Mouse (Mus musculus) limb, embryonic 12.5 days (tissue): ENCODE data around the gene Kcnab3. TPM values are rescaled to one million over a fixed set of nuclear protein-coding genes. Genes with fewer than 3 reads are reported as not detected.

Experiments used
- ATAC-seq: fragments of 200-750 bp; cut with Nextera tagmentation; 2 replicates; pipeline ENCODE4 v1.8.0; 2017; ENCODE audit warnings: low read depth, moderate TSS enrichment; ENCODE audit not compliant: insufficient number of reproducible peaks, insufficient read depth, low FRiP score, low TSS enrichment
- H3K27ac ChIP-seq: fragments of 300-500 bp; sonication (generic); 2 replicates; pipeline ENCODE4 v1.5.1; 2016; ENCODE audit warnings: mild to moderate bottlenecking, moderate library complexity
- H3K27me3 ChIP-seq: fragments of 300-500 bp; sonication (generic); 2 replicates; pipeline ENCODE4 v1.6.1; 2016; ENCODE audit warnings: mild to moderate bottlenecking, moderate library complexity
- H3K36me3 ChIP-seq: fragments of 300-500 bp; sonication (generic); 2 replicates; pipeline ENCODE4 v1.6.1; 2016; ENCODE audit warnings: mild to moderate bottlenecking, moderate library complexity
- H3K4me1 ChIP-seq: fragments of 300-500 bp; sonication (generic); replicated peaks from 2 replicates; pipeline ENCODE4 v1.6.1; 2016
- H3K4me2 ChIP-seq: fragments of 300-500 bp; sonication (generic); 2 replicates; pipeline ENCODE4 v1.6.1; 2016; ENCODE audit warnings: mild to moderate bottlenecking, moderate library complexity
- H3K4me3 ChIP-seq: fragments of 300-500 bp; sonication (generic); replicated peaks from 2 replicates; pipeline ENCODE4 v1.5.1; 2016; ENCODE audit warnings: mild to moderate bottlenecking
- H3K9ac ChIP-seq: fragments of 300-500 bp; sonication (generic); replicated peaks from 2 replicates; pipeline ENCODE4 v1.6.1; 2016; ENCODE audit warnings: mild to moderate bottlenecking, moderate library complexity
- H3K9me3 ChIP-seq: fragments of 300-500 bp; sonication (generic); 2 replicates; pipeline ENCODE4 v1.6.1; 2016; ENCODE audit warnings: mild to moderate bottlenecking, moderate library complexity
- WGBS: fragments of 180-500 bp; shearing (Covaris S2); methylation state at CpG from one replicate; pipeline ENCODE4 v1.1.7; 2016; 5-methylcytosine and 5-hydroxymethylcytosine counted together
- polyA plus RNA-seq: library from polyadenylated mRNA; unstranded; fragments of >200 nt; fragmentation: Nextera tagmentation; extraction: Ambion mirVana; gene quantifications from 2 replicates; pipeline ENCODE4 v1.2.1, GENCODE M21; 2016

The Kcnab3 gene
- polyA plus RNA-seq, result 1.9 and 2.5 TPM in 2 replicates

- peaks cover 44% of the 10 kb centered on the region for H3K4me1 ChIP-seq
These were observed at the start of gene Kcnab3 for GRCm38 (mm10) chr11:69325628-69326407. Kcnab3 (plus strand) TSS chr11:69326258.

GRCm38 (mm10) chr11:69277267-69277666 lies 48.8 kb upstream of the Kcnab3 start:
- Histone ChIP-seq H3K9me3 (no peaks in the 10 kb centered on the region), H3K9ac (no peak overlapping the region), H3K4me3 (no peak overlapping the region), H3K27ac (no peak overlapping the region), H3K4me2 (no peak overlapping the region), H3K4me1 (no peaks in the 10 kb centered on the region), H3K27me3 (no peaks in the 10 kb centered on the region), H3K36me3 (no peaks in the 10 kb centered on the region)
- WGBS, result 71% methylated on average over 5 of the region's 5 CpGs
- ATAC-seq, result no peak

More at GRCm38 (mm10) chr11:69325628-69326407, at the start of gene Kcnab3:
- Histone ChIP-seq H3K27ac (no peak within 1 kb of the TSS), H3K27me3 (peaks cover 32% of the 10 kb centered on the region), H3K36me3 (peaks cover 3% of the 10 kb centered on the region; the same call in 1 of the 2 replicates), H3K9me3 (no peaks in the 10 kb centered on the region), H3K9ac (peak within 1 kb of the TSS; percentile 63), H3K4me3 (peak within 1 kb of the TSS; percentile 54), H3K4me2 (peak within 1 kb of the TSS; percentile 82)
- 0 out of 2 replicates have a peak, but pooled peaks have one; percentile 11 for ATAC-seq
- WGBS, result 11% methylated on average over 26 of the region's 26 CpGs

GRCm38 (mm10) chr11:69291111-69291510 lies 34.9 kb upstream of the Kcnab3 start:
- Histone ChIP-seq H3K4me3 (no peak overlapping the region), H3K9me3 (no peaks in the 10 kb centered on the region), H3K27me3 (no peaks in the 10 kb centered on the region), H3K27ac (no peak overlapping the region), H3K36me3 (no peaks in the 10 kb centered on the region), H3K4me1 (no peaks in the 10 kb centered on the region), H3K4me2 (no peak overlapping the region), H3K9ac (no peak overlapping the region)
- 90% methylated on average over 5 of the region's 5 CpGs for WGBS
- ATAC-seq, result no peak

GRCm38 (mm10) chr11:69295286-69295685 lies 30.8 kb upstream of the Kcnab3 start:
- Histone ChIP-seq H3K27ac (no peak overlapping the region), H3K4me3 (no peak overlapping the region), H3K27me3 (no peaks in the 10 kb centered on the region), H3K9me3 (no peaks in the 10 kb centered on the region), H3K36me3 (peaks cover 33% of the 10 kb centered on the region), H3K4me2 (no peak overlapping the region), H3K4me1 (no peaks in the 10 kb centered on the region), H3K9ac (no peak overlapping the region)
- 95% methylated on average over 3 of the region's 3 CpGs for WGBS
- no peak for ATAC-seq

- peaks cover 56% of the 10 kb centered on the region for H3K36me3 ChIP-seq
These were observed 28.3 kb upstream of the Kcnab3 start for GRCm38 (mm10) chr11:69297799-69298198.

GRCm38 (mm10) chr11:69298231-69298630 lies 27.8 kb upstream of the Kcnab3 start:
- ATAC-seq, result no peak
- Histone ChIP-seq H3K27me3 (no peaks in the 10 kb centered on the region), H3K27ac (no peak overlapping the region), H3K36me3 (peaks cover 60% of the 10 kb centered on the region), H3K9ac (0 out of 2 replicates have a peak overlapping the region, but pooled peaks have one; percentile 31), H3K4me1 (no peaks in the 10 kb centered on the region), H3K4me3 (no peak overlapping the region), H3K4me2 (no peak overlapping the region), H3K9me3 (no peaks in the 10 kb centered on the region)
- 87% methylated on average over 7 of the region's 7 CpGs for WGBS

More at GRCm38 (mm10) chr11:69297799-69298198, 28.3 kb upstream of the Kcnab3 start:
- 91% methylated on average over 2 of the region's 2 CpGs for WGBS
- Histone ChIP-seq H3K4me1 (no peaks in the 10 kb centered on the region), H3K27me3 (no peaks in the 10 kb centered on the region), H3K4me2 (no peak overlapping the region), H3K4me3 (no peak overlapping the region), H3K9ac (no peak overlapping the region), H3K27ac (no peak overlapping the region), H3K9me3 (no peaks in the 10 kb centered on the region)
- ATAC-seq, result no peak

- H3K27me3 ChIP-seq, result no peaks in the 10 kb centered on the region
- WGBS, result 88% methylated on average over 7 of the region's 7 CpGs
- peaks cover 93% of the 10 kb centered on the region for H3K36me3 ChIP-seq
- H3K4me1 ChIP-seq, result no peaks in the 10 kb centered on the region
- no peaks in the 10 kb centered on the region for H3K9me3 ChIP-seq
- ATAC-seq, result no peak
- no peak overlapping the region for H3K9ac ChIP-seq
- no peak overlapping the region for H3K4me3 ChIP-seq
- H3K4me2 ChIP-seq, result no peak overlapping the region
- H3K27ac ChIP-seq, result no peak overlapping the region
These were observed 23.2 kb upstream of the Kcnab3 start for GRCm38 (mm10) chr11:69302817-69303216.

- Histone ChIP-seq H3K4me1 (no peaks in the 10 kb centered on the region), H3K36me3 (peaks cover 96% of the 10 kb centered on the region)
These were observed 20.8 kb upstream of the Kcnab3 start for GRCm38 (mm10) chr11:69305291-69305690.

GRCm38 (mm10) chr11:69306039-69306438 lies 20.0 kb upstream of the Kcnab3 start:
- Histone ChIP-seq H3K27me3 (no peaks in the 10 kb centered on the region), H3K27ac (no peak overlapping the region), H3K4me3 (no peak overlapping the region), H3K4me2 (no peak overlapping the region), H3K9me3 (no peaks in the 10 kb centered on the region), H3K36me3 (peaks cover 96% of the 10 kb centered on the region), H3K4me1 (no peaks in the 10 kb centered on the region), H3K9ac (no peak overlapping the region)
- 89% methylated on average over 2 of the region's 2 CpGs for WGBS
- no peak for ATAC-seq

More at GRCm38 (mm10) chr11:69305291-69305690, 20.8 kb upstream of the Kcnab3 start:
- H3K4me2 ChIP-seq, result no peak overlapping the region
- no peak overlapping the region for H3K4me3 ChIP-seq
- H3K9me3 ChIP-seq, result no peaks in the 10 kb centered on the region
- 88% methylated on average over 8 of the region's 9 CpGs for WGBS
- H3K9ac ChIP-seq, result no peak overlapping the region
- no peak for ATAC-seq
- no peaks in the 10 kb centered on the region for H3K27me3 ChIP-seq
- H3K27ac ChIP-seq, result no peak overlapping the region

GRCm38 (mm10) chr11:69311266-69311665 lies 14.8 kb upstream of the Kcnab3 start:
- Histone ChIP-seq H3K36me3 (peaks cover 94% of the 10 kb centered on the region), H3K4me3 (no peak overlapping the region), H3K9ac (no peak overlapping the region), H3K4me1 (no peaks in the 10 kb centered on the region), H3K9me3 (no peaks in the 10 kb centered on the region), H3K27ac (no peak overlapping the region), H3K4me2 (no peak overlapping the region), H3K27me3 (no peaks in the 10 kb centered on the region)
- WGBS, result 80% methylated on average over 7 of the region's 7 CpGs
- ATAC-seq, result no peak

GRCm38 (mm10) chr11:69316361-69316760 lies 9.7 kb upstream of the Kcnab3 start:
- no peak for ATAC-seq
- Histone ChIP-seq H3K4me2 (no peak overlapping the region), H3K9ac (no peak overlapping the region), H3K27me3 (no peaks in the 10 kb centered on the region), H3K4me3 (no peak overlapping the region), H3K36me3 (peaks cover 87% of the 10 kb centered on the region), H3K27ac (no peak overlapping the region), H3K4me1 (no peaks in the 10 kb centered on the region), H3K9me3 (no peaks in the 10 kb centered on the region)
- 95% methylated on average over 6 of the region's 6 CpGs for WGBS
